Mouse (Mus musculus) C2C12 (cell line): ENCODE data around the gene Ankrd40. TPM values are rescaled to one million over a fixed set of nuclear protein-coding genes. Genes with fewer than 3 reads are reported as not detected.

Source experiments
- H3K27me3 ChIP-seq: one replicate; pipeline ENCODE4 v1.6.1; 2011; ENCODE audit not compliant: control insufficient read depth, insufficient read depth, insufficient read length
- H3K36me3 ChIP-seq: one replicate; pipeline ENCODE4 v1.6.1; 2011; ENCODE audit not compliant: control insufficient read depth, insufficient read depth
- H3K4me3 ChIP-seq: one replicate; pipeline ENCODE4 v1.5.1; 2011; ENCODE audit warnings: mild to moderate bottlenecking, control low read depth; ENCODE audit not compliant: poor library complexity, insufficient read depth, severe bottlenecking
- H3K79me2 ChIP-seq: one replicate; pipeline ENCODE4 v1.6.1; 2011; ENCODE audit not compliant: control insufficient read depth, insufficient read depth
- H3K79me3 ChIP-seq: one replicate; pipeline ENCODE4 v1.6.1; 2011; ENCODE audit warnings: low read depth, control low read depth
- H3ac ChIP-seq: one replicate; pipeline ENCODE3; 2011; ENCODE audit warnings: low read depth; ENCODE audit not compliant: control insufficient read depth, insufficient read length
- CEBPB ChIP-seq: IDR thresholded peaks from one replicate; pipeline ENCODE4 v1.6.1; 2011; ENCODE audit warnings: low read depth, mild to moderate bottlenecking, control low read depth, moderate library complexity
- CTCF ChIP-seq: IDR thresholded peaks from one replicate; pipeline ENCODE4 v1.5.1; 2011; ENCODE audit not compliant: control insufficient read depth, insufficient read depth, insufficient read length
- FOSL1 ChIP-seq: IDR thresholded peaks from one replicate; pipeline ENCODE4 v1.8.0; 2011; ENCODE audit warnings: mild to moderate bottlenecking, low read length; ENCODE audit not compliant: poor library complexity, insufficient read depth, severe bottlenecking
- MAX ChIP-seq: IDR thresholded peaks from one replicate; pipeline ENCODE4 v1.6.1; 2011; ENCODE audit warnings: mild to moderate bottlenecking, control low read depth
- MYOD1 ChIP-seq: IDR thresholded peaks from one replicate; pipeline ENCODE4 v1.6.1; 2011; ENCODE audit warnings: low read depth; ENCODE audit not compliant: control insufficient read depth, insufficient read length
- MYOG ChIP-seq: IDR thresholded peaks from one replicate; pipeline ENCODE4 v1.6.1; 2011; ENCODE audit not compliant: control insufficient read depth, insufficient read length; ENCODE audit errors: extremely low read depth
- USF1 ChIP-seq: IDR thresholded peaks from one replicate; pipeline ENCODE4 v1.6.1; 2011; ENCODE audit warnings: low read depth, mild to moderate bottlenecking, control low read depth, moderate library complexity
- polyA plus RNA-seq: library from polyadenylated mRNA; unstranded; fragments of >200 nt; fragmentation: generic; extraction: Trizol; gene quantifications from one replicate; pipeline ENCODE4 v1.2.1, GENCODE M21; 2012; ENCODE audit warnings: missing spikeins

Ankrd40 gene
- polyA plus RNA-seq, 1 experiment = 66.9 TPM

GRCm38 (mm10) chr11:94314098-94314652 is 13.6 kb upstream of the Ankrd40 start:
- peaks cover 28% of the 10 kb centered on the region for H3K36me3 ChIP-seq
- peaks cover 100% of the 10 kb centered on the region for H3K79me2 ChIP-seq
- no peak overlapping the region for H3ac ChIP-seq
- no peaks in the 10 kb centered on the region for H3K27me3 ChIP-seq
- peaks cover 99% of the 10 kb centered on the region for H3K79me3 ChIP-seq
- TF ChIP-seq CEBPB (no peak), MYOG (no peak), CTCF (no peak), FOSL1 (no peak), USF1 (no peak), MYOD1 (no peak), MAX (no peak)
- H3K4me3 ChIP-seq = no peak overlapping the region

GRCm38 (mm10) chr11:94315308-94315707 is 12.5 kb upstream of the Ankrd40 start:
- Histone ChIP-seq H3ac (no peak overlapping the region), H3K4me3 (no peak overlapping the region), H3K79me3 (peaks cover 100% of the 10 kb centered on the region), H3K79me2 (peaks cover 100% of the 10 kb centered on the region), H3K27me3 (no peaks in the 10 kb centered on the region), H3K36me3 (peaks cover 25% of the 10 kb centered on the region)
- TF ChIP-seq MAX (no peak), CTCF (no peak), MYOD1 (no peak), CEBPB (no peak), MYOG (no peak), USF1 (no peak), FOSL1 (no peak)

- Histone ChIP-seq H3K27me3 (no peaks in the 10 kb centered on the region), H3K79me3 (peaks cover 99% of the 10 kb centered on the region), H3ac (no peak overlapping the region), H3K4me3 (no peak overlapping the region), H3K79me2 (peaks cover 100% of the 10 kb centered on the region), H3K36me3 (peaks cover 19% of the 10 kb centered on the region)
- TF ChIP-seq USF1 (no peak), MYOG (no peak), MAX (no peak), CEBPB (no peak), CTCF (no peak), FOSL1 (no peak), MYOD1 (no peak)
These were observed 11.3 kb upstream of the Ankrd40 start for GRCm38 (mm10) chr11:94316528-94316927.

DNA sequence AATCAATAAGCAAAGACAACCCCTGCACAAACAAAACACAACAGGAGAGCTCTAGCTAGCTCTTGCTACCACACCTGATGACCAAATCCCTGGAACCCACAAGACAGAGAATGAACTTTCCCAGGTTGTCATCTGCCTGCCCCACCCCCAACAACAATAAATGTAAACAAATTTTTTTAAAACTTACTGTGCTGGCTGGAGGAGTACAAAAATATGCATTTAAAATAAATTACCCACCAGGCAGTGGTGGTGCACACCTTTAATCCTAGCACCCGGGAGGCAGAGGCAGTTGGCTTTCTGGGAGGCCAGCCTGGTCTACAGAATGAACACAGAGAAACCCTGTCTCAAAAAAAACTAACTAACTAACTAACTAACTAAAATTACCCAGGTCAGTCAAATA is 10.8 kb upstream of the Ankrd40 start:
- no peak overlapping the region for H3ac ChIP-seq
- peaks cover 98% of the 10 kb centered on the region for H3K79me2 ChIP-seq
- H3K27me3 ChIP-seq = no peaks in the 10 kb centered on the region
- no peak overlapping the region for H3K4me3 ChIP-seq
- H3K36me3 ChIP-seq = peaks cover 18% of the 10 kb centered on the region
- TF ChIP-seq MYOD1 (no peak), CEBPB (no peak), MAX (no peak), CTCF (no peak), USF1 (no peak), MYOG (no peak), FOSL1 (no peak)
- peaks cover 94% of the 10 kb centered on the region for H3K79me3 ChIP-seq

DNA sequence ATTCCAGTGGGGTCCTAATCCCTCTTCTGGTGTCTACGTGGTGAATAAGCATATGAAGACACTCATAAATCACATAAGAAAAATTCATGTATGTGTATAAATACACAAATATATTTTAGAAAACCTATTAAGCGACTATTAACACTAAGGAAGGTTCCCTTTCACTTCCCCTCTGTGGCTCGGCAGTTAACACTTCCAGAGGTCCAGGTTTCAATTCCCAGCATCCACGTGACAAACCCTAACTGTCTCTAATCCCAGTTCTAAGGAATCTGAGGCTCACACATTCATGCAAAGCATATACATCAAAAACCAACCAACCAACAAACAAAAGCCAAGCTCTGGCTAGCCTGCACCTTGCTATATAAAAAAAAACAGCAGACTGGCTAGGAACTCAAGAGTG is 10.3 kb upstream of the Ankrd40 start:
- TF ChIP-seq MYOD1 (no peak), MAX (no peak), FOSL1 (no peak), USF1 (no peak), CTCF (no peak), MYOG (no peak), CEBPB (no peak)
- Histone ChIP-seq H3K4me3 (no peak overlapping the region), H3ac (no peak overlapping the region), H3K79me2 (peaks cover 93% of the 10 kb centered on the region), H3K27me3 (no peaks in the 10 kb centered on the region), H3K36me3 (peaks cover 18% of the 10 kb centered on the region), H3K79me3 (peaks cover 89% of the 10 kb centered on the region)

- Histone ChIP-seq H3K36me3 (peaks cover 18% of the 10 kb centered on the region), H3K79me3 (peaks cover 84% of the 10 kb centered on the region), H3K27me3 (no peaks in the 10 kb centered on the region), H3K79me2 (peaks cover 87% of the 10 kb centered on the region), H3ac (no peak overlapping the region), H3K4me3 (no peak overlapping the region)
- TF ChIP-seq CTCF (no peak), FOSL1 (no peak), CEBPB (no peak), MYOG (no peak), MYOD1 (no peak), USF1 (no peak), MAX (no peak)
These were observed 9.7 kb upstream of the Ankrd40 start for GRCm38 (mm10) chr11:94318056-94318455.
